Mouse (Mus musculus) small intestine, adult 2 months (tissue): ENCODE data around the gene Gipr. TPM values are rescaled to one million over a fixed set of nuclear protein-coding genes. Genes with fewer than 3 reads are reported as not detected.

Source experiments
- H3K27ac ChIP-seq: fragments of 200-500 bp; 2 replicates; pipeline ENCODE4 v1.5.1; 2012; ENCODE audit warnings: low read depth, low read length, control low read depth, inconsistent platforms; ENCODE audit not compliant: insufficient read depth
- H3K27me3 ChIP-seq: fragments of 200-500 bp; 2 replicates; pipeline ENCODE4 v1.6.1; 2012; ENCODE audit warnings: mild to moderate bottlenecking, moderate library complexity, low read length, inconsistent platforms; ENCODE audit not compliant: control insufficient read depth, insufficient read depth
- H3K36me3 ChIP-seq: fragments of 200-500 bp; 2 replicates; pipeline ENCODE4 v1.6.1; 2012; ENCODE audit warnings: mild to moderate bottlenecking, low read length, control low read depth, inconsistent platforms; ENCODE audit not compliant: control insufficient read depth, insufficient read depth
- H3K4me1 ChIP-seq: fragments of 200-500 bp; 2 replicates; pipeline ENCODE4 v1.6.1; 2012; ENCODE audit warnings: low read length, inconsistent platforms, mixed read lengths; ENCODE audit not compliant: control insufficient read depth, insufficient read depth, insufficient read length
- H3K4me3 ChIP-seq: fragments of 200-500 bp; 2 replicates; pipeline ENCODE4 v1.5.1; 2012; ENCODE audit warnings: low read depth, mild to moderate bottlenecking, control low read depth, inconsistent platforms, low read length, moderate library complexity
- CTCF ChIP-seq: fragments of 200-500 bp; IDR thresholded peaks from 2 replicates; pipeline ENCODE4 v1.5.1; 2012; ENCODE audit warnings: low read depth, mild to moderate bottlenecking, control low read depth, inconsistent platforms, low read length, moderate library complexity, mixed read lengths; ENCODE audit not compliant: insufficient replicate concordance, insufficient read length; ENCODE audit errors: extremely low read depth
- POLR2A ChIP-seq: fragments of 200-500 bp; IDR thresholded peaks from 2 replicates; pipeline ENCODE4 v1.6.1; 2012; ENCODE audit warnings: low read depth, mild to moderate bottlenecking, control low read depth, inconsistent platforms, low read length, moderate library complexity
- WGBS: fragments of 180-500 bp; shearing (Covaris S2); methylation state at CpG from one replicate; pipeline ENCODE4 v1.1.7; 2018; 5-methylcytosine and 5-hydroxymethylcytosine counted together
- polyA plus RNA-seq: library from polyadenylated mRNA; depleted of rRNA; stranded (reverse); fragments of >200 nt; gene quantifications from 2 replicates; pipeline ENCODE4 v1.2.3, GENCODE M21; 2012; rRNA removed

Gene Gipr
- polyA plus RNA-seq, 1 experiment, result 0.53 TPM

- H3K4me3 ChIP-seq, result peak within 1 kb of the TSS; percentile 86
- TF ChIP-seq CTCF, result no peak; the same call in 1 of the 2 replicates
- TF ChIP-seq POLR2A, result peak; percentile 94
- 1% methylated on average over 34 of the region's 34 CpGs for WGBS
- peaks cover 9% of the 10 kb centered on the region for H3K4me1 ChIP-seq
- H3K27me3 ChIP-seq, result no peaks in the 10 kb centered on the region
- no peak within 1 kb of the TSS for H3K27ac ChIP-seq
- no peaks in the 10 kb centered on the region for H3K36me3 ChIP-seq
Observed at GRCm38 (mm10) chr7:19119631-19120429, 46.1 kb downstream of the Gipr start, which contains the start of gene Fbxo46. Gene Fbxo46 (plus strand): TSS chr7:19119859.

GRCm38 (mm10) chr7:19119083-19119482, 46.8 kb downstream of the Gipr start:
- H3K27me3 ChIP-seq, result no peaks in the 10 kb centered on the region
- H3K27ac ChIP-seq, result no peak overlapping the region
- no peak overlapping the region for H3K4me3 ChIP-seq
- no peak for TF ChIP-seq CTCF
- no peak for TF ChIP-seq POLR2A
- 85% methylated on average over 8 of the region's 8 CpGs for WGBS
- H3K36me3 ChIP-seq, result no peaks in the 10 kb centered on the region
- peaks cover 7% of the 10 kb centered on the region for H3K4me1 ChIP-seq

DNA sequence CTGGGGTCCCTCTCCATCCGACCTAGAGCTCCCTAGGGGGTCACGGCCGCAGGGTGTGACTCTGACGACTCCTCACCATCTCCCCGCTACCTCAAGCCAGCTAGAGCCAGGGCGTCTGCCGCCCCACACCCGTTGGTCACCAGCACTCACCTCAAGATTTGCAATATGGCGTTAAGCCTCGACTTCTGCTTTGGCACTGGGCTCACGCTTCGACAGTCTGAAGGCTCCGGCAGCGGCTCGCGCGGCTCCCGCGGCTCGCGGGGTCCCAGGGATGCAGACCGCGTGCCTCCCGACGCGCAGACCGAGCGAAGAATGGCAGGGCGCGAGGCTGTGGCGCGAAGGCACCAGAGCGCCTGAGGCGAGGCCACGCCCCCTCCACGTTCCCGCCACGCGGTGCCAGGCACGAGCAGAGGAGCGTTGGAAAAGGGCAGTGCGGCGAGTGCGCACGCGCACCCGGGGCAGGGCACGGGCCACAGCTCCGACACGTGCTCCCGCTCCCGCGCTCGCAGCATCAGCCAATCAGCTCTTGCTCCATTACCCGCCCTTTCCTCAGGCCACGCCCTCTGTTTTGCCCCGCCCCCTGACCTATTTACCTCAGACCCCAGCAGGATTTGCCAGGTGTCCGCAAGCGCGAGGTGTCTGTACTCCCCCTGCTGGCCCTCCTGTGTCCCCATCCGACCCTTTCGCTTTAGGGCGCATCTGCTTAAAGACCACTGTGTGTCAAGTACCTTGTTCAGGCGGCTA, 47.7 kb downstream of the Gipr start, which contains the start of gene Gm4969:
Gene Gm4969 (minus strand): TSS at position 341 of the 744 bp plus-strand sequence.
- Histone ChIP-seq H3K4me3 (peak within 1 kb of the TSS; percentile 9; the same call in 1 of the 2 replicates), H3K27me3 (no peaks in the 10 kb centered on the region), H3K4me1 (peaks cover 7% of the 10 kb centered on the region), H3K27ac (no peak within 1 kb of the TSS), H3K36me3 (no peaks in the 10 kb centered on the region)
- TF ChIP-seq CTCF (no peak), POLR2A (no peak)
- WGBS, result 37% methylated on average over 63 of the region's 64 CpGs

DNA sequence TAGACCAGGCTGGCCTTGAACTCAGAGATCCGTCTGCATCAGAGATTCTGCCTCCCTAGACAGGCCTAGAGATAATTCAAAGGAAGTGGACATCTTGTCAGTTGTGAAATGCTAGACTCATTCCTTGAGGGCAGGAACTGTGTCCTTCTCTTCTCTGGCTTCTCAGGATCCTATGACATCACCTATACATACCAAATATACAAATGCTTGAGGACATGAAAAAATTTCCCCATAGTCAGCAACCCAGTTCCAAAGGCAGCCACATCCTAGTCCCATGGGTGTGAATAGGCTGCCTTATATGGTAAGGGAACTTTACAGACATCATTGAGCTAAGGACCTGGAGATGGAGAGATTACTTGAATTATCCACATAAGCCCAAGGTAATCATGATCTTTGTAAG, 56.4 kb downstream of the Gipr start:
- no peak overlapping the region for H3K4me3 ChIP-seq
- H3K4me1 ChIP-seq, result no peaks in the 10 kb centered on the region
- no peaks in the 10 kb centered on the region for H3K36me3 ChIP-seq
- no peaks in the 10 kb centered on the region for H3K27me3 ChIP-seq
- TF ChIP-seq POLR2A (no peak), CTCF (no peak)
- WGBS, result 86% methylated on average over 1 of the region's 1 CpGs
- H3K27ac ChIP-seq, result no peak overlapping the region

DNA sequence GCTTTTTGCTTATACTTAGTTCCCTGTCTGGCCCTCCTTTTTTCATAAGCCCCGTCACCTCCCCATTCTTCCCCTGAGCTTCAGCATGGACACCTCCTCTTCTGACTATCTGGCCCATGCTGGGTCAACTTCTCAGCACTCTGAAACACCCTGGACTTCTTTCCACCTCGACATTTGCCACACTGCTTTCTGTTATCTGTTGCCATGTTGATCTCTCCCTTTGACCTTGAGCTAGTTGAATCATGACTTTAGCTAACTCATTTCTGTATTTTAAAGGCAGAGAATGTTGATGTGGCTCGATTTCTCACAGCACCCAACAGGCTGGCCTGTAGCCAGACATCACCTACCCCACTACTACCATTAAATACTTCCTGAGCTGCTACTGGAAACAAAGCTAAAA, 58.5 kb downstream of the Gipr start:
- no peaks in the 10 kb centered on the region for H3K27me3 ChIP-seq
- H3K4me1 ChIP-seq, result no peaks in the 10 kb centered on the region
- no peaks in the 10 kb centered on the region for H3K36me3 ChIP-seq
- no peak overlapping the region for H3K4me3 ChIP-seq
- no peak overlapping the region for H3K27ac ChIP-seq
- TF ChIP-seq POLR2A (no peak), CTCF (no peak)
- 47% methylated on average over 3 of the region's 3 CpGs for WGBS

Other genes with a start within 250 kb of the Gipr start
- 0.41 and 0.55 TPM in 2 replicates for gene Nova2, start 240.2 kb downstream of the Gipr start, polyA plus RNA-seq
- gene Nanos2, start 178.7 kb downstream of the Gipr start, polyA plus RNA-seq, result not detected in 2 replicates
- 1.9 and 2.3 TPM in 2 replicates for gene Mypop, start 174.9 kb downstream of the Gipr start, polyA plus RNA-seq
- gene Irf2bp1, start 162.1 kb downstream of the Gipr start, polyA plus RNA-seq, result 17.0 and 25.8 TPM in 2 replicates
- 17.8 and 19.9 TPM in 2 replicates for gene Foxa3, start 142.6 kb downstream of the Gipr start, polyA plus RNA-seq
- gene Sympk, start 141.8 kb downstream of the Gipr start, polyA plus RNA-seq, result 50.4 and 71.8 TPM in 2 replicates
- gene Rsph6a, start 111.4 kb downstream of the Gipr start, polyA plus RNA-seq, result not detected in 2 replicates
- 13.9 and 16.3 TPM in 2 replicates for gene Dmwd, start 89.9 kb downstream of the Gipr start, polyA plus RNA-seq
- 353 and 387 TPM in 2 replicates for gene Dmpk, start 82.3 kb downstream of the Gipr start, polyA plus RNA-seq
- gene Six5, start 71.5 kb downstream of the Gipr start, polyA plus RNA-seq, result 14.1 and 14.5 TPM in 2 replicates
- not detected in 2 replicates for gene Gm4969, start 47.8 kb downstream of the Gipr start, polyA plus RNA-seq
- 6.1 and 14.9 TPM in 2 replicates for gene Fbxo46, start 46.3 kb downstream of the Gipr start, polyA plus RNA-seq
- gene Qpctl, start 16.8 kb downstream of the Gipr start, polyA plus RNA-seq, result 5.5 and 6.6 TPM in 2 replicates
- 13.2 and 25.8 TPM in 2 replicates for gene Snrpd2, start 16.4 kb downstream of the Gipr start, polyA plus RNA-seq
- gene Eml2, start 10.3 kb upstream of the Gipr start, polyA plus RNA-seq, result 15.8 and 17.2 TPM in 2 replicates
- 3.8 and 4.4 TPM in 2 replicates for gene Gpr4, start 46.4 kb upstream of the Gipr start, polyA plus RNA-seq
- 17.1 and 34.6 TPM in 2 replicates for gene Opa3, start 62.2 kb upstream of the Gipr start, polyA plus RNA-seq
- gene Vasp, start 105.7 kb upstream of the Gipr start, polyA plus RNA-seq, result 183 and 517 TPM in 2 replicates
- gene Ppm1n, start 113.9 kb upstream of the Gipr start, polyA plus RNA-seq, result 1.8 and 11.8 TPM in 2 replicates
- 6.7 and 11.7 TPM in 2 replicates for gene Rtn2, start 116.5 kb upstream of the Gipr start, polyA plus RNA-seq
- gene Fosb, start 143.9 kb upstream of the Gipr start, polyA plus RNA-seq, result 1.7 and 16.7 TPM in 2 replicates
- 9.3 and 17.5 TPM in 2 replicates for gene Ercc1, start 178.7 kb upstream of the Gipr start, polyA plus RNA-seq
- gene Cd3eap, start 193.4 kb upstream of the Gipr start, polyA plus RNA-seq, result 2.0 and 2.5 TPM in 2 replicates
- gene Ppp1r13l, start 193.6 kb upstream of the Gipr start, polyA plus RNA-seq, result 6.2 and 10.4 TPM in 2 replicates
- gene Ercc2, start 215.9 kb upstream of the Gipr start, polyA plus RNA-seq, result 21.0 and 31.2 TPM in 2 replicates
- 2.6 and 3.5 TPM in 2 replicates for gene Klc3, start 238.0 kb upstream of the Gipr start, polyA plus RNA-seq
- gene Ckm, start 238.6 kb upstream of the Gipr start, polyA plus RNA-seq, result 31.9 and 45.3 TPM in 2 replicates